Mouse (Mus musculus) layer of hippocampus, adult 18-20 months (tissue): ENCODE data around the gene Xpo1. TPM values are rescaled to one million over a fixed set of nuclear protein-coding genes. Genes with fewer than 3 reads are reported as not detected.
"Not testable (repeated sequence)": the region's sequence is repeated elsewhere in the genome, so short reads cannot be mapped to it uniquely, and the experiment has no call there.

ENCODE experiments used
- DNase-seq, 2 experiments: peaks; one replicate each; pipeline ENCODE4 v3.0.0; 2022; ENCODE audit warnings: low spot score in 2 of 2
- total RNA-seq, 2 experiments: library from RNA; stranded (reverse); gene quantifications; 2 replicates each; pipeline ENCODE4 v1.2.3; 2021

Xpo1 gene
- total RNA-seq, 2 experiments from 2014 or later: 63.3 to 68.2 TPM

- no peak for DNase-seq
Observed at GRCm38 (mm10) chr11:23297379-23297778, 41.5 kb downstream of the Xpo1 start.

DNA sequence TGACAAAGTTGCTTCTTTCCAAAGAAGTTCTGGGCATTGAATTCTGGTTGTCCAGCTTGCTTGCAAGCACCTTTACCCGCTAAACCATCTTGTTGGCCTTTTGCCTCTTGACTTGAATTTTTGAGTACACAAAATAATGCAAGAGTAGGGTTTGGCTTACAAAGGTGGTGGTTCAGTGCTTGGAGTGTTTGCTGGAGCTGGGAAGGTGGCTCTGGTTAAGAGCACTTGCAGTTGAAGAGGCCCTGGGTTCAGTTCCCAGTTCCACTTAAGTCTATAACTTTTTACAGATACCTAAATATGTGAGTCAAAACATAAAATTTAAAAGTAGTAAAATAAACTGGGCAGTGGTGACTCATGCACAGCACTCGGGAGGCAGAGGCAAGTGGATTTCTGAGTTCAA, 42.5 kb downstream of the Xpo1 start:
- DNase-seq: no peak

- no peak for DNase-seq
Observed at GRCm38 (mm10) chr11:23299910-23300309, 44.1 kb downstream of the Xpo1 start.

GRCm38 (mm10) chr11:23303126-23303525, 47.3 kb downstream of the Xpo1 start:
- no peak for DNase-seq

DNA sequence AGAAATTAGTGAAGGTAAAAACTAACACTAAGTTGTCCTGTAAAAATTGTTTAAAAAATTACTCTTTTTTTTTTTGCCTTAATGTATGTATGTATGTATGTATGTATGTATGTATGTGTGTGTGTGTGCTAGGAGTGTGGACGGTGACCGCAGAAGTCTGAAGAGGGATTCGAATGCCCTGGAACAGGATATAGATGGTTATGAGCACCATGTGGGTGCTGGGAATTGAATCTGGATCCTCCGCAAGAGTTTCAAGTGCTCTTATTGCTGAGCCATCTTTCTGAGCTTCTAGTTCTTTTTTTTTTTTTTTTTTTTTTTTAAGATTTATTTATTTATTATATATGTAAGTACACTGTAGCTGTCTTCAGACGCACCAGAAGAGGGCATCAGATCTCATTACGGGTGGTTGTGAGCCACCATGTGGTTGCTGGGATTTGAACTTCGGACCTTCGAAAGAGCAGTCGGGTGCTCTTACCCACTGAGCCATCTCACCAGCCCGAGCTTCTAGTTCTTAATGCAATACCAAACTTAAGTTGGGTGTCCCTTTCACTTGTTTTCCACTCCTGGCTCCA, 49.3 kb downstream of the Xpo1 start:
- DNase-seq: not testable (repeated sequence)

- DNase-seq: peak; percentile 95 to 96
Observed at GRCm38 (mm10) chr11:23305673-23306608, 50.1 kb downstream of the Xpo1 start.

DNA sequence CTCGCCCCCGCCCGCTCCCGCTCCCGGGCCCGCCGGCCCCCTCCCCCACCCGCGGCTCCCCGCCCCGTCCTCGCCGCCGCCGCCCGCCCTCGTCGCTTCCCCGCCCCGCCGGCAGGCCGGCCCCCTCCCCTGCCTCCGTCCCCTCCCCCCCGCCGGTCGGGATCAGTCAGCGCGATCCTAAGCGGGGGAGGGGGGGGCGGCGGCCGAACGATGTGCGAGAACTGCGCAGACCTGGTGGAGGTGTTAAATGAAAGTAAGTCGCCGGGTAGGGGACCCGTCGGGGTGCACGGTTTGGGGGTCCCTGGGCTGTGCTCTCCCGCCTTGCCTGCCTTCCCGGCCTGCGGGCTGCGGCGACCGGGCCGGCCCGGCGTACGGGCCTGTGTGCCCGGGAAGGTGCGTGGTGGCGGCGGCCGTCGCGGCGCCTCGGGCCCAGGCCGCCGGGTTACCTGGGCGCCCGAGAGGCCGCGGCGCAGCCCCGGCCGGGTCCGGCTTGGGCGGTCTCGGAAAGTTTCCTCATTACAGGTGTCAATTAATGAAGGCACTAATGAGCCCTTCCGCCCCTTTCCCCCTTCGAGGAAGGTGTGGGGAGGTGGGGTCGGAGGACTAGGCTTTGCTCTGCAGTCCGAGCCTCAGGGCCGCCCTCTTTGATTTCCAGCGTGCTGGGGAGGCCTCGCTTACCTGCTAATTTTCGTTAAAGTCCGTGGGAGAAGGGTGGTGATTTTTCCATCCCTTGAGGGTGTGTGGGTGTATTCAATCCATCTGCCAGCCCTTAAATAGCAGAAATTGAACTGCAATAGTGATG, 51.1 kb downstream of the Xpo1 start, which contains the start of gene Usp34:
Gene Usp34, plus strand, starts transcription at position 132 of the 802 bp plus-strand sequence.
- DNase-seq: peak; percentile 28 to 53

GRCm38 (mm10) chr11:23307566-23307920, 51.7 kb downstream of the Xpo1 start:
- no peak for DNase-seq

DNA sequence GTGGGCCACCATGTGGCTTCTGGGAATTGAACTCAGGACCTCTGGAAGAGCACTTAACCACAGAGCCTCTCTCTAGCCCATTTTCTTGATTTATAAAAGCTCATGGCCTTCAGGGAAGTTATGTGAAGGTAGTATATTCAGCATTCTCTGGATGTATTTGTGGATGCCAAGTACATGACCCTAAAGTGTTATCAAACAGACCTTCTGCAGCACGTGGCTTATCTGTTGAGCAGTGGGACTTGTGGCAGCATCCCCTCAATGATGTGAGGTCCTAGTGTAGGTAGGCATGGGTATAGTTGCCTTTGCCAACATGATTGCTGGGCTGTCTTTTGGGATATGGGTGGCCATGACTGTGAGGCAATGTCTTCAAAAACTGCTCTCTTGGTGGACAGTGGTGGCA, 57.7 kb downstream of the Xpo1 start:
- no peak for DNase-seq

- DNase-seq: no peak
Observed at GRCm38 (mm10) chr11:23329413-23329812, 73.6 kb downstream of the Xpo1 start.

DNA sequence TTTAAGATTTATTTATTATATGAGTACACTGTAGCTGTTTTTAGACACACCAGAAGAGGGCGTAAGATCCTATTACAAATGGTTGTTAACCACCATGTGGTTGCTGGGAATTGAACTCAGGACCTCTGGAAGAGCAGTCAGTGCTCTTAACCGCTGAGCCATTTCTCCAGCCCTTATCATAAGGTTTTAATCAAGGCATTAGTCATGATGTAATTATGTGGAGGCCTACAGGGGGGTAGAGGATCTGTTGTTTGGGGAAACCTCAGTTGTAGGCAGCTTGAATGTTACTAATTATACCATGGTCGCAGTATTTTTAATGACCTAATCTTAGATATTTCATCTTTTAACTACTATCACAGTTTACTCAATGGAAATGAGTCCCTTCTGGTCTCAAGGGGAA, 76.3 kb downstream of the Xpo1 start:
- no peak for DNase-seq

DNA sequence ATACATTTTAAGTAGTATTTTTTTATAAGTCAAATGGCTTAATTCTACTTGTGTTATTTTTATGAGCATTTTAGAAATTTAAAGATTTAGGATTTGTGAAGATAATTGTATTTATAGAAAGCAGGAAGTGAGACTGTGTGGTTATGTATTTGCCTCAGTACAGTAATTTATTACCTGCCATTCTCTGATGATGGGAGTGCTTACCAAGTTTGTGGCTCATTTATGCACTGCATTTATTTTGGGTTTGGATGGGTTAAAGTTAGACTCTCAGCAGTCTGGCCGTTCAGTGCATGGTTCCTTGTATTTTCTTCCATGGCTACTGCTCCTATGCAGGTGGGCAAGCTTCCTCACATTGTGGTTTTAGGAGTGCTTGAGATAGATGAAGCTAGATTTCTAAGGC, 79.3 kb downstream of the Xpo1 start:
- DNase-seq: no peak

Other genes with a start within 250 kb of the Xpo1 start
- gene Fam161a, start 248.5 kb upstream of the Xpo1 start, total RNA-seq: 1 to 10 TPM; 3.2 to 4.2 TPM
- 10 to 100 TPM; 78.9 to 84.7 TPM for gene Usp34, start 50.9 kb downstream of the Xpo1 start, total RNA-seq
- 10 to 100 TPM; 54.7 to 56.4 TPM for gene Ahsa2, start 242.0 kb downstream of the Xpo1 start, total RNA-seq